Mouse (Mus musculus): ENCODE data around the gene Tas2r126.

DNA sequence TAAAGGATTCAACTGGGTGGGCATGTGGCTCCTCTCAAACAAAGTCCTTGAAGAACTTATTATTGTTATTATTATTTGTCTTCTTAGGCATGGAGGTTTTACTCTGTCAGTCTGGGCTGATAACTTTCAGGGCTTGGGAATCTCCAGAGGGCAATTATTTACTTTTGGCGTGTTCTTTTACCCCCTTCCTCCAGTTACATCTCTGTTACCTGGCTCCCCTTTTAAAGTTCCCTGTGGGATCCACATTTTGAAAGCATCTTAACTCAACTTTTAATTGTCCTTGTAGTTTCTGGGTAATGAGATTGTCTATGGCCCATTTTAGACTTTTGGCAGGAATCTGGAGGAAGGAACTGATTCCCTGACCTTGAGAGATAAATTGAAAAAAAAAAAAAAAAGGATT, 41.9 kb downstream of the Tas2r126 start, which contains the start of gene Olfr457:
- TF ChIP-seq POLR2A (IDR thresholded peaks at IDR 0.05; ENCODE audit: insufficient read depth, low read depth, low read length) (no peak), CTCF (IDR thresholded peaks at IDR 0.05; ENCODE audit: insufficient read depth, low read depth, low read length) (no peak)

Data from olfactory bulb, adult 2 months (tissue).